Mouse (Mus musculus): ENCODE results near the gene Zfp248.

The Zfp248 gene

GRCm38 (mm10) chr6:118455042-118455631 is at the start of gene Zfp248:
Gene Zfp248, minus strand, starts transcription at chr6:118455528.
- peak; percentile 83 to 89 for DNase-seq (ENCODE audit: low spot score in 2 of 2)

- no peak for DNase-seq (ENCODE audit: low spot score in 2 of 2)
These were observed 43.7 kb upstream of the Zfp248 start for GRCm38 (mm10) chr6:118499010-118499409.

- DNase-seq (ENCODE audit: low spot score in 2 of 2), result no peak
These were observed 26.8 kb upstream of the Zfp248 start for GRCm38 (mm10) chr6:118482125-118482524.

GRCm38 (mm10) chr6:118478957-118479708 is 23.8 kb upstream of the Zfp248 start, which contains the start of gene Zfp9:
Gene Zfp9, minus strand, starts transcription at chr6:118479320.
- DNase-seq (ENCODE audit: low spot score in 2 of 2), result peak; percentile 78 to 85

- DNase-seq (ENCODE audit: low spot score in 2 of 2), result no peak
These were observed 22.8 kb upstream of the Zfp248 start for GRCm38 (mm10) chr6:118477875-118478785.

- DNase-seq (ENCODE audit: low spot score in 2 of 2), result no peak
These were observed 6.9 kb upstream of the Zfp248 start for GRCm38 (mm10) chr6:118462069-118462705.

- DNase-seq (ENCODE audit: low spot score in 2 of 2), result no peak
These were observed 2.4 kb upstream of the Zfp248 start for GRCm38 (mm10) chr6:118457726-118458125.

- no peak for DNase-seq (ENCODE audit: low spot score in 2 of 2)
These were observed 876 bp downstream of the Zfp248 start for GRCm38 (mm10) chr6:118454452-118454851.

- no peak for DNase-seq (ENCODE audit: low spot score in 2 of 2)
These were observed 23.8 kb downstream of the Zfp248 start for GRCm38 (mm10) chr6:118431502-118431901.

- no peak for DNase-seq (ENCODE audit: low spot score in 2 of 2)
These were observed 28.7 kb downstream of the Zfp248 start for GRCm38 (mm10) chr6:118426666-118427065.

GRCm38 (mm10) chr6:118419050-118419920 is 36.0 kb downstream of the Zfp248 start, which contains the start of gene Bms1:
Gene Bms1, minus strand, starts transcription at chr6:118419474.
- DNase-seq (ENCODE audit: low spot score in 2 of 2), result peak; percentile 92

- DNase-seq (ENCODE audit: low spot score in 2 of 2), result no peak
These were observed 44.9 kb downstream of the Zfp248 start for GRCm38 (mm10) chr6:118410428-118410827.

- DNase-seq (ENCODE audit: low spot score in 2 of 2), result no peak
These were observed 46.8 kb downstream of the Zfp248 start for GRCm38 (mm10) chr6:118408510-118408909.

GRCm38 (mm10) chr6:118406421-118406820 is 48.9 kb downstream of the Zfp248 start:
- DNase-seq (ENCODE audit: low spot score in 2 of 2), result no peak

GRCm38 (mm10) chr6:118390746-118391145 is 64.6 kb downstream of the Zfp248 start:
- DNase-seq (ENCODE audit: low spot score in 2 of 2), result no peak

- DNase-seq (ENCODE audit: low spot score in 2 of 2), result no peak
These were observed 69.4 kb downstream of the Zfp248 start for GRCm38 (mm10) chr6:118385962-118386361.

GRCm38 (mm10) chr6:118381234-118381633 is 74.1 kb downstream of the Zfp248 start:
- DNase-seq (ENCODE audit: low spot score in 2 of 2), result no peak

GRCm38 (mm10) chr6:118380630-118381029 is 74.7 kb downstream of the Zfp248 start:
- peak in 1 of 2 experiments; percentile 22 for DNase-seq (ENCODE audit: low spot score in 2 of 2)

- DNase-seq (ENCODE audit: low spot score in 2 of 2), result peak; percentile 44 to 76
These were observed 75.7 kb downstream of the Zfp248 start for GRCm38 (mm10) chr6:118379451-118380167.

GRCm38 (mm10) chr6:118377611-118378010 is 77.7 kb downstream of the Zfp248 start:
- DNase-seq (ENCODE audit: low spot score in 2 of 2), result no peak
